Mouse (Mus musculus) lung, embryonic 14.5 days (tissue): ENCODE results near the gene Maats1. TPM values are rescaled to one million over a fixed set of nuclear protein-coding genes. Genes with fewer than 3 reads are reported as not detected.

Experiments
- ATAC-seq: fragments of 200-750 bp; cut with Nextera tagmentation; 2 replicates; pipeline ENCODE4 v1.8.0; 2017; ENCODE audit warnings: mild to moderate bottlenecking, moderate TSS enrichment, moderate library complexity; ENCODE audit not compliant: insufficient read depth
- DNase-seq: peaks from one replicate; pipeline ENCODE4 v3.0.0-alpha.2; 2015
- H3K27ac ChIP-seq: fragments of 300-500 bp; sonication (generic); 2 replicates; pipeline ENCODE4 v1.5.1; 2014; ENCODE audit warnings: low read depth, mild to moderate bottlenecking, moderate library complexity
- H3K27me3 ChIP-seq: fragments of 300-500 bp; sonication (generic); 2 replicates; pipeline ENCODE4 v1.6.1; 2014; ENCODE audit warnings: low read length, control low read depth; ENCODE audit not compliant: insufficient read depth
- H3K36me3 ChIP-seq: fragments of 300-500 bp; sonication (generic); 2 replicates; pipeline ENCODE4 v1.6.1; 2014; ENCODE audit warnings: control low read depth; ENCODE audit not compliant: insufficient read depth
- H3K4me1 ChIP-seq: fragments of 300-500 bp; sonication (generic); 2 replicates; pipeline ENCODE4 v1.6.1; 2014; ENCODE audit warnings: antibody characterized with exemption, control low read depth; ENCODE audit not compliant: insufficient read depth
- H3K4me2 ChIP-seq: fragments of 300-500 bp; sonication (generic); 2 replicates; pipeline ENCODE4 v1.6.1; 2014; ENCODE audit warnings: mild to moderate bottlenecking
- H3K4me3 ChIP-seq: fragments of 300-500 bp; sonication (generic); 2 replicates; pipeline ENCODE4 v1.5.1; 2014; ENCODE audit warnings: low read depth, low read length
- H3K9ac ChIP-seq: fragments of 300-500 bp; sonication (generic); 2 replicates; pipeline ENCODE4 v1.6.1; 2014
- H3K9me3 ChIP-seq: fragments of 300-500 bp; sonication (generic); 2 replicates; pipeline ENCODE4 v1.6.1; 2016; ENCODE audit warnings: low read depth, low read length, control low read depth
- CTCF ChIP-seq: IDR thresholded peaks from 2 replicates; pipeline ENCODE4 v1.5.1; 2016; ENCODE audit warnings: antibody characterized with exemption, low read depth
- WGBS: fragments of 180-500 bp; shearing (Covaris S2); extraction: QIAGEN DNeasy Blood & Tissue Kit; methylation state at CpG from one replicate; pipeline ENCODE4 v1.1.7; 2014; 5-methylcytosine and 5-hydroxymethylcytosine counted together
- polyA plus RNA-seq: library from polyadenylated mRNA; unstranded; fragments of >200 nt; fragmentation: Nextera tagmentation; extraction: Ambion mirVana; gene quantifications from 2 replicates; pipeline ENCODE4 v1.2.1, GENCODE M21; 2014

Gene Maats1
- polyA plus RNA-seq, 1 experiment from 2014 or later = 0.12 TPM

DNA sequence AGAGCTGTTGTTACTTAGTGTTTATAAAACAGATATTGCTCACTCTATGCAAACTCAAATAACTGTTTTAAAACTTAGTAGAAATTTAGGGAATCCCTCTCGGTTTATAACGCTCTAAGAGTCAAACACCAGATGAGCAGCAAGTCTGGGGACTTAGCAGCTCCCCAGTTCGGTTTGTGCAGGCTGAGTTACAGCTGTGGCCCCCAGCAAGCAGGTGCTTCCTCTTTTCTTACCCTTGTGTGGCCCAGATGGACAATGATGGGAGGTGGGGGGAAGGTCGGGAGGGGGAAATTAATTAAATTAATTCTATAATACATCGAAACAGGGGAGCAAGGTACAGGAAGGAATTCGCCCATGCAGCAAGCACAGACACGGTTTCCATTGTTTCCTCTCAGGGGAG, 34.3 kb downstream of the Maats1 start:
- 58% methylated on average over 7 of the region's 7 CpGs for WGBS
- H3K36me3 ChIP-seq = no peaks in the 10 kb centered on the region
- ATAC-seq = no peak
- H3K4me1 ChIP-seq = no peaks in the 10 kb centered on the region
- no peak for TF ChIP-seq CTCF
- H3K4me2 ChIP-seq = no peak overlapping the region
- H3K9me3 ChIP-seq = no peaks in the 10 kb centered on the region
- DNase-seq = no peak
- no peak overlapping the region for H3K9ac ChIP-seq
- H3K27ac ChIP-seq = no peak overlapping the region
- H3K27me3 ChIP-seq = no peaks in the 10 kb centered on the region
- H3K4me3 ChIP-seq = no peak overlapping the region

DNA sequence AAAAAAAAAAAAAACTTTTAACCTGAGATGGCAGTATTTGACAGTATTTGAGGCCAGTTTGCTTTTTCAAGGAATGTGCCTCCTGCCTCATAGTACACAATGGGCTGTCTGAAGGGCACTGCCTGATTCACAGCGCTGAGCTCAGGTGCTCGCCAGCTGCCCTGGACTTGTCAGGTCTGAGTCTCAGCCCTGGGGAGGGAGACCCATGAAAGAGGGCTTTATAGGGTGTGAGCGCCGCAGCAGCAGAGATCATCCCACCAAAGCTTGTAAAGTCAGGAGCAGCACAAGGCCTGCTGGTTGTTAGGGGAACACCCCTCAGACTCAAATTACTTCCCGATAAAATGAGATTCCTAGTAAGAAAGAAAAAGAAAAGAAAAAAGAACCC, 34.7 kb downstream of the Maats1 start:
- 51% methylated on average over 5 of the region's 5 CpGs for WGBS
- Histone ChIP-seq H3K27me3 (no peaks in the 10 kb centered on the region), H3K9ac (no peak overlapping the region), H3K4me1 (no peaks in the 10 kb centered on the region), H3K27ac (no peak overlapping the region), H3K4me2 (no peak overlapping the region), H3K36me3 (no peaks in the 10 kb centered on the region), H3K4me3 (no peak overlapping the region), H3K9me3 (no peaks in the 10 kb centered on the region)
- DNase-seq = no peak
- no peak for ATAC-seq
- no peak for TF ChIP-seq CTCF

DNA sequence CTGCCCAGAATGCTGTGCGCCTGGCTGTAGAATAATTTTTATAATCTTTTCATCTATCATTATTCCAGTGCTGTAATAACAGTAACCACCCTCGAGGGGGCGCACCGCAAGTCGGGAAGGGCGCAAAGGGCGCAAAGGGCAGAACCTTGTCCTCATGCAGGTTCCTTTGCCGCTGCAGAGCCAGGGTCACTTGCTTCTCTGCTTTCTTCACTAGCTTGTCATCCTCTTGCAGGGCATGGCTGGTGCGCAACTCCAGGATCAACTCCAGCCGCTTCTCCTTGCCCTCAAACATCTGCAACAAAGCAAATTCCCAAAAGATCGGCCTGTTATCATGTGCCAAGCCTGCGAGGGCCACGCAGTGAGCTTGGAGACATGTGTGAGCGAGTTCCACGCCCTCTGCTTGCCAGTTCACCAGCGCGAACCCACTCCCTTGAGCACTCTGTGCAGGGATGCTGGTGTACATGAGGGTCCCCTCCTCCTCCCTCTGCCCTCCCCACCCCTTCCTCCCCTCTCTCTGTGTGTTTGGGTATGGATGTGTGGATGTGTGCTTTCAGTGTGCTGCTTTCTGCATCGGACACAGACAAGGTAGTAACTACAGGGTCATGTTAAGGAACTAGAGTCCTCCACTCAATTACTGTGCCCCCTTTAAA, 35.2 kb downstream of the Maats1 start:
- Histone ChIP-seq H3K4me2 (no peak overlapping the region), H3K9ac (no peak overlapping the region), H3K27ac (no peak overlapping the region), H3K4me3 (no peak overlapping the region), H3K27me3 (no peaks in the 10 kb centered on the region), H3K9me3 (no peaks in the 10 kb centered on the region), H3K36me3 (no peaks in the 10 kb centered on the region), H3K4me1 (no peaks in the 10 kb centered on the region)
- no peak for ATAC-seq
- peak; percentile 64 for TF ChIP-seq CTCF
- no peak for DNase-seq
- 46% methylated on average over 18 of the region's 18 CpGs for WGBS

DNA sequence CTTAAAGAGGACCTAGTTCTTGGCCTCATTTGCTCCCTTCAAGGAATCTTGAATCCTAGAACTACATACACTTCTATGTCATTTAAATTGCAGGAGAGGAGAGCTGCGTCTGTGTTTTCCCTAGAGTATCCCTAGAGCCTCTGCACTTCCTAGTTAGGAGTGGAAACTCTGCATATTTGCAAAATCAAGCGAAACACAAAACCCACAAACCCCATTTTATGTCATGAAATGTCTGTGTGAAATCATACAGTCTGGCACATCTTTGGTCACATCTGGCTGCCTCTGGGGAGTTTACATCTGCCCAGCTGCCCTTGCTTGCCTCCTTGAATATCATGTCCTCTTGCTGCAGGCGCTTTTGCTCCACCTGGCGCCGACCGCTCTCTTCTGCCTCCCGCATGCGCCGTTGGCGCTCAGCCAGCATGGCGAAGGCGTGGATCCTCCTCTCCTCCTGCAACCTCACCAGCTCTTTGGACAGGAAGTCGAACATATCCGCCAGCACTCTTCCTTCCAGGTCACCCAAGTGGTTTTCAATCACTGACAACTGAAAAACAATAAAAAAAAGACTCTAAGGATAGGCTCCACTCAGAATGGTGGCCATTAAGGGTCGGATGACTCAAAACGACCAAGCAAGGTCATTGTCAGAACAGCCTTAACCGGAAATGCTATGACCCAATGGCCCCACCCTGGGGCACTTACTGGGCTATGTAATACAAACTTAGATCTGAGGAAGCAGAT, 37.3 kb downstream of the Maats1 start:
- peak overlapping the region; percentile 42 for H3K4me2 ChIP-seq
- H3K4me1 ChIP-seq = no peaks in the 10 kb centered on the region
- H3K9me3 ChIP-seq = no peaks in the 10 kb centered on the region
- ATAC-seq (peak; percentile 67), DNase-seq (peak; percentile 76)
- WGBS = 37% methylated on average over 17 of the region's 17 CpGs
- H3K27me3 ChIP-seq = no peaks in the 10 kb centered on the region
- H3K9ac ChIP-seq = no peak overlapping the region
- no peaks in the 10 kb centered on the region for H3K36me3 ChIP-seq
- peak overlapping the region; percentile 24; the same call in 1 of the 2 replicates for H3K27ac ChIP-seq
- no peak overlapping the region for H3K4me3 ChIP-seq
- peak; percentile 19; the same call in 1 of the 2 replicates for TF ChIP-seq CTCF

DNA sequence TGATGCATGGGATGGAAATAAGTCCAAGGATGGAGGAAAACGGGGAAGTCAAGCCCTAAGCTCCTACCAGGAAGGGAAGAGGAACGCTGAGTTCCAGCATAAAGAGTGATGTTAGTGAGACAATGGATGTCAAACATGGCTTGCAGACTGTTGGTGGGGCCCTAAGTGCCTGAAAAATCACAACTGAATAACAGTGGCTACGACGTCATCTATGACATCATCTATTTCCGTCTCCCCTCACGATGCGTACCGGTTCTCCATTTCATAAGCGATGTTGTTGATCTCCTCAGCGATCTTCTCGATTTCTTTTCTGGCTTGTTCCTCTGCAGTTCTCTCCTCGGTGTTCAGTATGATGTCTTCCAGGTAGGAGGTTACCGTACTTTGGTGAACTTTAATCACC, 39.6 kb downstream of the Maats1 start:
- TF ChIP-seq CTCF = no peak
- WGBS = 84% methylated on average over 13 of the region's 13 CpGs
- Histone ChIP-seq H3K4me1 (no peaks in the 10 kb centered on the region), H3K9ac (no peak overlapping the region), H3K27ac (no peak overlapping the region), H3K27me3 (no peaks in the 10 kb centered on the region), H3K4me3 (no peak overlapping the region), H3K4me2 (no peak overlapping the region), H3K9me3 (no peaks in the 10 kb centered on the region), H3K36me3 (no peaks in the 10 kb centered on the region)
- no peak for ATAC-seq
- DNase-seq = no peak

DNA sequence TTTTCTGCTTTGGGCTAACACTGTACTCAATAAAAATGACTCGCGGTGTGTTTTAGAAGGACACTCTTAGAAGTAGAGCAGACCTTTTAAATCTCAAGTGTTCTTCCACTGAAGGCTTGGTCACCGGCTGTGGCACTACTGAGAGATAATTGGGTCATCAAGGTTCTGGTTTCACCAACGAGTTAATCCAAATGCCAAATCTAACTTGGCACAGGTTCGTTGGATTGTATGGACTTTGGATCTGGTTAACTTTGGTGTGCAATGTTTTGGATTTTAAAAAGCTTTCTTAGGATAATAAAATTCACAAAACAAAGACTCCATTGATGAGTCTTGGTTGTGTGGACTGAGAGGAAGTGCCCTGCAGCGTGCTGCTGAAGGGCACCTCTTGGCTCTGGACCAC, 43.5 kb downstream of the Maats1 start:
- DNase-seq (no peak), ATAC-seq (no peak)
- Histone ChIP-seq H3K9ac (no peak overlapping the region), H3K4me1 (no peaks in the 10 kb centered on the region), H3K27ac (no peak overlapping the region), H3K4me3 (no peak overlapping the region), H3K9me3 (no peaks in the 10 kb centered on the region), H3K36me3 (no peaks in the 10 kb centered on the region), H3K27me3 (no peaks in the 10 kb centered on the region), H3K4me2 (no peak overlapping the region)
- no peak for TF ChIP-seq CTCF
- 83% methylated on average over 6 of the region's 6 CpGs for WGBS

DNA sequence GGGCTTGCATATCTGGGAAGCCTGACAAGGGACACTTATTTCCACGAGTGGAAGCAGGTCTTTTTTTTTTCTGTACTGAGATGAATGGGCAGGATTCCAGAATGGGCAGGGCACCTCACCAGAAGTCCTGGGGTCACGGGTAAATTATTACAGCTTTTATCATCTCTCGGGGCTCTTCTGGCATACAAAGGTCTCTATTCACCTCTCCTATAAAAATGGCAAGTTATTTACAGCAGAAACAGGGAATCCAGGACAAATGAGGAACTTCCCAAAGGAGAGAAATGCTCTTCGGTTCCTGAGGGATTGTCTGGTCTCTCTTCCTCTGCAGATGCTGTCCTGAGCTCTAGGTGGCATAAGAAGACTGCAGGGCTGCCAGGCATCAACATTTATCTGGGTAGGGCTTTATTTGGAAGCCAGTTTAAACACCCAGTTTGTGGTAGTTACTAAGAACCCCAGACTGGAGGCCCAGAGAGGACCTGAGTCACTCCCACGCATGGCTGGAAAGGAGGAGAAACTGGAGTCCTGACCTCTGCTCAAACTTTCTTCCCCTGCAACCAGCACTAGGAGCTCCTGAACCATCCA, 46.5 kb downstream of the Maats1 start:
- 40% methylated on average over 5 of the region's 5 CpGs for WGBS
- Histone ChIP-seq H3K27me3 (no peaks in the 10 kb centered on the region), H3K36me3 (no peaks in the 10 kb centered on the region), H3K9me3 (no peaks in the 10 kb centered on the region), H3K4me2 (no peak overlapping the region), H3K9ac (no peak overlapping the region), H3K27ac (no peak overlapping the region), H3K4me1 (no peaks in the 10 kb centered on the region), H3K4me3 (no peak overlapping the region)
- ATAC-seq = no peak
- TF ChIP-seq CTCF = peak; percentile 42
- peak; percentile 26 for DNase-seq
